Mouse (Mus musculus): ENCODE measurements around the gene Ahdc1. TPM values are rescaled to one million over a fixed set of nuclear protein-coding genes. Genes with fewer than 3 reads are reported as not detected.

Ahdc1 gene
- polyA plus RNA-seq (2014; fragmentation: Nextera tagmentation; extraction: Ambion mirVana), result 7.0 and 9.1 TPM in 2 replicates

- H3K36me3 ChIP-seq (ENCODE audit: control insufficient read depth, insufficient read depth, low read length), result no peaks in the 10 kb centered on the region
- peak within 1 kb of the TSS; percentile 94 for H3K4me3 ChIP-seq (ENCODE audit: low read depth, low read length)
- H3K4me2 ChIP-seq, result peak within 1 kb of the TSS; percentile 96
- WGBS (ENCODE audit: insufficient replicate concordance), result under 1% methylated on average over 66 of the region's 66 CpGs
- peaks cover 41% of the 10 kb centered on the region for H3K4me1 ChIP-seq (ENCODE audit: control insufficient read depth, insufficient read depth, low read length)
- H3K9ac ChIP-seq (ENCODE audit: low read depth, low read length), result peak within 1 kb of the TSS; percentile 98
- peak within 1 kb of the TSS; percentile 96 for H3K27ac ChIP-seq (ENCODE audit: low read depth, low read length)
- no peaks in the 10 kb centered on the region for H3K9me3 ChIP-seq (replicated peaks; ENCODE audit: control insufficient read depth, low read length)
- no peaks in the 10 kb centered on the region for H3K27me3 ChIP-seq (ENCODE audit: control insufficient read depth, insufficient read depth, low read length)
- ATAC-seq (replicated peaks; ENCODE audit: insufficient number of reproducible peaks, low FRiP score, low TSS enrichment), result peak; percentile 75
Observed at GRCm38 (mm10) chr4:133011028-133011820, at the start of gene Ahdc1. Gene Ahdc1 (plus strand): TSS chr4:133011260.

GRCm38 (mm10) chr4:132961866-132962265 lies 49.2 kb upstream of the Ahdc1 start:
- Histone ChIP-seq H3K36me3 (ENCODE audit: control insufficient read depth, insufficient read depth, low read length) (no peaks in the 10 kb centered on the region), H3K9me3 (replicated peaks; ENCODE audit: control insufficient read depth, low read length) (no peaks in the 10 kb centered on the region), H3K4me1 (ENCODE audit: control insufficient read depth, insufficient read depth, low read length) (peaks cover 37% of the 10 kb centered on the region), H3K27ac (ENCODE audit: low read depth, low read length) (peak overlapping the region; percentile 87; the same call in 1 of the 2 replicates), H3K4me3 (ENCODE audit: low read depth, low read length) (no peak overlapping the region), H3K27me3 (ENCODE audit: control insufficient read depth, insufficient read depth, low read length) (no peaks in the 10 kb centered on the region), H3K4me2 (no peak overlapping the region), H3K9ac (ENCODE audit: low read depth, low read length) (no peak overlapping the region)
- 72% methylated on average over 5 of the region's 5 CpGs for WGBS (ENCODE audit: insufficient replicate concordance)
- ATAC-seq (replicated peaks; ENCODE audit: insufficient number of reproducible peaks, low FRiP score, low TSS enrichment), result no peak

- Histone ChIP-seq H3K9ac (ENCODE audit: low read depth, low read length) (no peak overlapping the region), H3K36me3 (ENCODE audit: control insufficient read depth, insufficient read depth, low read length) (no peaks in the 10 kb centered on the region), H3K27ac (ENCODE audit: low read depth, low read length) (no peak overlapping the region), H3K27me3 (ENCODE audit: control insufficient read depth, insufficient read depth, low read length) (no peaks in the 10 kb centered on the region), H3K4me1 (ENCODE audit: control insufficient read depth, insufficient read depth, low read length) (peaks cover 37% of the 10 kb centered on the region), H3K4me2 (no peak overlapping the region), H3K4me3 (ENCODE audit: low read depth, low read length) (no peak overlapping the region), H3K9me3 (replicated peaks; ENCODE audit: control insufficient read depth, low read length) (no peaks in the 10 kb centered on the region)
- no peak for ATAC-seq (replicated peaks; ENCODE audit: insufficient number of reproducible peaks, low FRiP score, low TSS enrichment)
- WGBS (ENCODE audit: insufficient replicate concordance), result 77% methylated on average over 4 of the region's 4 CpGs
Observed at GRCm38 (mm10) chr4:132962628-132963027, 48.4 kb upstream of the Ahdc1 start.

GRCm38 (mm10) chr4:132963436-132963835 lies 47.6 kb upstream of the Ahdc1 start:
- no peaks in the 10 kb centered on the region for H3K36me3 ChIP-seq (ENCODE audit: control insufficient read depth, insufficient read depth, low read length)
- no peak overlapping the region for H3K9ac ChIP-seq (ENCODE audit: low read depth, low read length)
- no peak overlapping the region for H3K4me2 ChIP-seq
- no peaks in the 10 kb centered on the region for H3K9me3 ChIP-seq (replicated peaks; ENCODE audit: control insufficient read depth, low read length)
- no peak for ATAC-seq (replicated peaks; ENCODE audit: insufficient number of reproducible peaks, low FRiP score, low TSS enrichment)
- H3K4me1 ChIP-seq (ENCODE audit: control insufficient read depth, insufficient read depth, low read length), result peaks cover 36% of the 10 kb centered on the region
- 36% methylated on average over 2 of the region's 2 CpGs for WGBS (ENCODE audit: insufficient replicate concordance)
- no peaks in the 10 kb centered on the region for H3K27me3 ChIP-seq (ENCODE audit: control insufficient read depth, insufficient read depth, low read length)
- H3K4me3 ChIP-seq (ENCODE audit: low read depth, low read length), result no peak overlapping the region
- no peak overlapping the region for H3K27ac ChIP-seq (ENCODE audit: low read depth, low read length)

- Histone ChIP-seq H3K9me3 (replicated peaks; ENCODE audit: control insufficient read depth, low read length) (no peaks in the 10 kb centered on the region), H3K4me3 (ENCODE audit: low read depth, low read length) (no peak overlapping the region), H3K36me3 (ENCODE audit: control insufficient read depth, insufficient read depth, low read length) (no peaks in the 10 kb centered on the region), H3K27ac (ENCODE audit: low read depth, low read length) (no peak overlapping the region), H3K27me3 (ENCODE audit: control insufficient read depth, insufficient read depth, low read length) (no peaks in the 10 kb centered on the region), H3K4me2 (no peak overlapping the region), H3K9ac (ENCODE audit: low read depth, low read length) (no peak overlapping the region), H3K4me1 (ENCODE audit: control insufficient read depth, insufficient read depth, low read length) (peaks cover 30% of the 10 kb centered on the region)
- WGBS (ENCODE audit: insufficient replicate concordance), result 41% methylated on average over 3 of the region's 3 CpGs
- ATAC-seq (replicated peaks; ENCODE audit: insufficient number of reproducible peaks, low FRiP score, low TSS enrichment), result no peak
Observed at GRCm38 (mm10) chr4:132964064-132964463, 47.0 kb upstream of the Ahdc1 start.

GRCm38 (mm10) chr4:132964473-132964872 lies 46.6 kb upstream of the Ahdc1 start:
- H3K9me3 ChIP-seq (replicated peaks; ENCODE audit: control insufficient read depth, low read length), result no peaks in the 10 kb centered on the region
- no peak overlapping the region for H3K27ac ChIP-seq (ENCODE audit: low read depth, low read length)
- no peaks in the 10 kb centered on the region for H3K36me3 ChIP-seq (ENCODE audit: control insufficient read depth, insufficient read depth, low read length)
- no peaks in the 10 kb centered on the region for H3K27me3 ChIP-seq (ENCODE audit: control insufficient read depth, insufficient read depth, low read length)
- H3K9ac ChIP-seq (ENCODE audit: low read depth, low read length), result 0 out of 2 replicates have a peak overlapping the region, but pooled peaks have one; percentile 16
- 53% methylated on average over 5 of the region's 5 CpGs for WGBS (ENCODE audit: insufficient replicate concordance)
- no peak overlapping the region for H3K4me3 ChIP-seq (ENCODE audit: low read depth, low read length)
- H3K4me1 ChIP-seq (ENCODE audit: control insufficient read depth, insufficient read depth, low read length), result peaks cover 27% of the 10 kb centered on the region
- ATAC-seq (replicated peaks; ENCODE audit: insufficient number of reproducible peaks, low FRiP score, low TSS enrichment), result no peak
- H3K4me2 ChIP-seq, result no peak overlapping the region

- WGBS (ENCODE audit: insufficient replicate concordance), result 49% methylated on average over 6 of the region's 6 CpGs
- no peak overlapping the region for H3K4me2 ChIP-seq
- no peaks in the 10 kb centered on the region for H3K9me3 ChIP-seq (replicated peaks; ENCODE audit: control insufficient read depth, low read length)
- no peak overlapping the region for H3K9ac ChIP-seq (ENCODE audit: low read depth, low read length)
- H3K27me3 ChIP-seq (ENCODE audit: control insufficient read depth, insufficient read depth, low read length), result peaks cover 6% of the 10 kb centered on the region; the same call in 1 of the 2 replicates
- H3K36me3 ChIP-seq (ENCODE audit: control insufficient read depth, insufficient read depth, low read length), result no peaks in the 10 kb centered on the region
- H3K4me3 ChIP-seq (ENCODE audit: low read depth, low read length), result no peak overlapping the region
- ATAC-seq (replicated peaks; ENCODE audit: insufficient number of reproducible peaks, low FRiP score, low TSS enrichment), result no peak
- H3K4me1 ChIP-seq (ENCODE audit: control insufficient read depth, insufficient read depth, low read length), result peaks cover 7% of the 10 kb centered on the region
- no peak overlapping the region; the same call in 1 of the 2 replicates for H3K27ac ChIP-seq (ENCODE audit: low read depth, low read length)
Observed at GRCm38 (mm10) chr4:132968105-132968938, 42.7 kb upstream of the Ahdc1 start.

GRCm38 (mm10) chr4:132971601-132972000 lies 39.5 kb upstream of the Ahdc1 start:
- H3K4me3 ChIP-seq (ENCODE audit: low read depth, low read length), result no peak overlapping the region
- no peak overlapping the region for H3K27ac ChIP-seq (ENCODE audit: low read depth, low read length)
- no peaks in the 10 kb centered on the region for H3K9me3 ChIP-seq (replicated peaks; ENCODE audit: control insufficient read depth, low read length)
- WGBS (ENCODE audit: insufficient replicate concordance), result 72% methylated on average over 6 of the region's 6 CpGs
- H3K36me3 ChIP-seq (ENCODE audit: control insufficient read depth, insufficient read depth, low read length), result no peaks in the 10 kb centered on the region
- peaks cover 32% of the 10 kb centered on the region for H3K27me3 ChIP-seq (ENCODE audit: control insufficient read depth, insufficient read depth, low read length)
- peaks cover 21% of the 10 kb centered on the region for H3K4me1 ChIP-seq (ENCODE audit: control insufficient read depth, insufficient read depth, low read length)
- H3K9ac ChIP-seq (ENCODE audit: low read depth, low read length), result no peak overlapping the region
- ATAC-seq (replicated peaks; ENCODE audit: insufficient number of reproducible peaks, low FRiP score, low TSS enrichment), result no peak
- no peak overlapping the region for H3K4me2 ChIP-seq

Data from heart, embryonic 11.5 days (tissue).